Mouse (Mus musculus): Measurements from ENCODE around the gene Uap1. TPM values are rescaled to one million over a fixed set of nuclear protein-coding genes. Genes with fewer than 3 reads are reported as not detected.
A peak's percentile ranks its signal among the peaks of the same experiment; 100 is the strongest.

The Uap1 gene
- polyA plus RNA-seq, 1 experiment from 2014 or later, result 48.1 TPM

GRCm38 (mm10) chr1:170147651-170148448, 26.9 kb downstream of the Uap1 start:
- WGBS, result 87% methylated on average over 9 of the region's 9 CpGs
- H3K27me3 ChIP-seq (ENCODE audit: control insufficient read depth, insufficient read depth, low read length), result no peaks in the 10 kb centered on the region

GRCm38 (mm10) chr1:170145606-170146005, 29.2 kb downstream of the Uap1 start:
- H3K27ac ChIP-seq (ENCODE audit: low read length), result no peak overlapping the region
- no peak for ATAC-seq (ENCODE audit: insufficient number of reproducible peaks, insufficient read depth, low FRiP score, low read depth)

More at GRCm38 (mm10) chr1:170147651-170148448, 26.9 kb downstream of the Uap1 start:
- no peak overlapping the region for H3K4me3 ChIP-seq (ENCODE audit: low read depth, low read length)
- no peaks in the 10 kb centered on the region for H3K9me3 ChIP-seq (ENCODE audit: control insufficient read depth, low read depth, low read length)
- peaks cover 32% of the 10 kb centered on the region for H3K36me3 ChIP-seq (ENCODE audit: control insufficient read depth, insufficient read depth, low read length)
- H3K4me2 ChIP-seq (replicated peaks; ENCODE audit: low read depth, low read length), result no peak overlapping the region
- no peak for ATAC-seq (ENCODE audit: insufficient number of reproducible peaks, insufficient read depth, low FRiP score, low read depth)
- no peak overlapping the region for H3K27ac ChIP-seq (ENCODE audit: low read length)
- H3K9ac ChIP-seq (replicated peaks; ENCODE audit: low read depth, low read length), result no peak overlapping the region
- H3K4me1 ChIP-seq (ENCODE audit: control insufficient read depth, insufficient read depth, low read length), result no peaks in the 10 kb centered on the region

DNA sequence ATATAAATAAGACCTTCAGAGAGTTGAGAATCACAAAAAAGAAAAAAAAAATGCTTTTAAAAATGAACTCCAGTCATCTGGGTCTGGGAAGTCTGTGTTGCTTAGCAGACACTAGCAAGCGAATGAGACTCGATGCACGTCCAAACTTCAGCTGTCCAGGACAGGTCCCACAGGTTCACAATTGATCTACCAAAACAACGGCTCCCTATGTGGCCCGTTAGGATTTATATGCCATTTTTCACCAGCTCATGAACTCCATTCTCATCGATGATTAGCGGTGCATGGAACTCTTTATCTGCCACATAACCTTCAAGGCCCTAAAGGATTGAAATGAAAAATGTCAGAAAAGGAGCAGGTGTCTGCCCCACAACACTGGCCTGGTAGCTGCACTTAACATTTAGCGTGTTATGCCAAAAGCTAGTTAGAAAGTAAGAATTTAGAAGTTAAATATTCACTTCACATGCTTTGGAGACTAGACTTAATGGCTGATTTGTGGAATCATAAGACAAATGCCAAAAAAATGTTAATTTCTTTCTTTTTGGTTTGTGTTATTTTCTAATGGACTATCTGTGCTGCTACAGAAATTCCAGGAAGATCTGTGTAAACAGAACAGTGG, 32.4 kb downstream of the Uap1 start:
- H3K4me2 ChIP-seq (replicated peaks; ENCODE audit: low read depth, low read length), result no peak overlapping the region
- H3K27me3 ChIP-seq (ENCODE audit: control insufficient read depth, insufficient read depth, low read length), result no peaks in the 10 kb centered on the region
- no peak overlapping the region for H3K4me3 ChIP-seq (ENCODE audit: low read depth, low read length)
- 93% methylated on average over 8 of the region's 8 CpGs for WGBS
- H3K4me1 ChIP-seq (ENCODE audit: control insufficient read depth, insufficient read depth, low read length), result no peaks in the 10 kb centered on the region
- H3K27ac ChIP-seq (ENCODE audit: low read length), result no peak overlapping the region
- no peak for ATAC-seq (ENCODE audit: insufficient number of reproducible peaks, insufficient read depth, low FRiP score, low read depth)
- H3K9ac ChIP-seq (replicated peaks; ENCODE audit: low read depth, low read length), result no peak overlapping the region
- no peaks in the 10 kb centered on the region for H3K9me3 ChIP-seq (ENCODE audit: control insufficient read depth, low read depth, low read length)
- peaks cover 13% of the 10 kb centered on the region for H3K36me3 ChIP-seq (ENCODE audit: control insufficient read depth, insufficient read depth, low read length)

More at GRCm38 (mm10) chr1:170145606-170146005, 29.2 kb downstream of the Uap1 start:
- no peaks in the 10 kb centered on the region for H3K9me3 ChIP-seq (ENCODE audit: control insufficient read depth, low read depth, low read length)
- H3K4me3 ChIP-seq (ENCODE audit: low read depth, low read length), result no peak overlapping the region
- H3K36me3 ChIP-seq (ENCODE audit: control insufficient read depth, insufficient read depth, low read length), result peaks cover 30% of the 10 kb centered on the region
- 91% methylated on average over 4 of the region's 4 CpGs for WGBS
- H3K9ac ChIP-seq (replicated peaks; ENCODE audit: low read depth, low read length), result no peak overlapping the region
- H3K27me3 ChIP-seq (ENCODE audit: control insufficient read depth, insufficient read depth, low read length), result no peaks in the 10 kb centered on the region
- H3K4me2 ChIP-seq (replicated peaks; ENCODE audit: low read depth, low read length), result no peak overlapping the region
- no peaks in the 10 kb centered on the region for H3K4me1 ChIP-seq (ENCODE audit: control insufficient read depth, insufficient read depth, low read length)

GRCm38 (mm10) chr1:170141626-170142025, 33.1 kb downstream of the Uap1 start:
- no peak overlapping the region for H3K4me2 ChIP-seq (replicated peaks; ENCODE audit: low read depth, low read length)
- no peak for ATAC-seq (ENCODE audit: insufficient number of reproducible peaks, insufficient read depth, low FRiP score, low read depth)
- no peak overlapping the region for H3K4me3 ChIP-seq (ENCODE audit: low read depth, low read length)
- H3K4me1 ChIP-seq (ENCODE audit: control insufficient read depth, insufficient read depth, low read length), result no peaks in the 10 kb centered on the region
- 97% methylated on average over 5 of the region's 5 CpGs for WGBS
- no peak overlapping the region for H3K27ac ChIP-seq (ENCODE audit: low read length)
- H3K9me3 ChIP-seq (ENCODE audit: control insufficient read depth, low read depth, low read length), result no peaks in the 10 kb centered on the region
- H3K9ac ChIP-seq (replicated peaks; ENCODE audit: low read depth, low read length), result no peak overlapping the region
- no peaks in the 10 kb centered on the region for H3K27me3 ChIP-seq (ENCODE audit: control insufficient read depth, insufficient read depth, low read length)
- H3K36me3 ChIP-seq (ENCODE audit: control insufficient read depth, insufficient read depth, low read length), result peaks cover 13% of the 10 kb centered on the region

GRCm38 (mm10) chr1:170136351-170137009, 38.3 kb downstream of the Uap1 start:
- 18% methylated on average over 7 of the region's 7 CpGs for WGBS
- no peaks in the 10 kb centered on the region for H3K4me1 ChIP-seq (ENCODE audit: control insufficient read depth, insufficient read depth, low read length)
- no peak overlapping the region for H3K9ac ChIP-seq (replicated peaks; ENCODE audit: low read depth, low read length)
- no peak overlapping the region for H3K4me3 ChIP-seq (ENCODE audit: low read depth, low read length)
- H3K27me3 ChIP-seq (ENCODE audit: control insufficient read depth, insufficient read depth, low read length), result no peaks in the 10 kb centered on the region
- no peaks in the 10 kb centered on the region for H3K36me3 ChIP-seq (ENCODE audit: control insufficient read depth, insufficient read depth, low read length)
- no peak overlapping the region for H3K4me2 ChIP-seq (replicated peaks; ENCODE audit: low read depth, low read length)
- H3K27ac ChIP-seq (ENCODE audit: low read length), result no peak overlapping the region
- peak; percentile 72; the same call in 1 of the 2 replicates for ATAC-seq (ENCODE audit: insufficient number of reproducible peaks, insufficient read depth, low FRiP score, low read depth)
- no peaks in the 10 kb centered on the region for H3K9me3 ChIP-seq (ENCODE audit: control insufficient read depth, low read depth, low read length)

- no peak for ATAC-seq (ENCODE audit: insufficient number of reproducible peaks, insufficient read depth, low FRiP score, low read depth)
- Histone ChIP-seq H3K36me3 (ENCODE audit: control insufficient read depth, insufficient read depth, low read length) (no peaks in the 10 kb centered on the region), H3K4me2 (replicated peaks; ENCODE audit: low read depth, low read length) (no peak overlapping the region), H3K9ac (replicated peaks; ENCODE audit: low read depth, low read length) (no peak overlapping the region), H3K4me1 (ENCODE audit: control insufficient read depth, insufficient read depth, low read length) (no peaks in the 10 kb centered on the region), H3K4me3 (ENCODE audit: low read depth, low read length) (no peak overlapping the region), H3K9me3 (ENCODE audit: control insufficient read depth, low read depth, low read length) (no peaks in the 10 kb centered on the region), H3K27me3 (ENCODE audit: control insufficient read depth, insufficient read depth, low read length) (no peaks in the 10 kb centered on the region), H3K27ac (ENCODE audit: low read length) (no peak overlapping the region)
- WGBS, result 82% methylated on average over 8 of the region's 8 CpGs
Measured at GRCm38 (mm10) chr1:170134264-170134663, 40.5 kb downstream of the Uap1 start.

DNA sequence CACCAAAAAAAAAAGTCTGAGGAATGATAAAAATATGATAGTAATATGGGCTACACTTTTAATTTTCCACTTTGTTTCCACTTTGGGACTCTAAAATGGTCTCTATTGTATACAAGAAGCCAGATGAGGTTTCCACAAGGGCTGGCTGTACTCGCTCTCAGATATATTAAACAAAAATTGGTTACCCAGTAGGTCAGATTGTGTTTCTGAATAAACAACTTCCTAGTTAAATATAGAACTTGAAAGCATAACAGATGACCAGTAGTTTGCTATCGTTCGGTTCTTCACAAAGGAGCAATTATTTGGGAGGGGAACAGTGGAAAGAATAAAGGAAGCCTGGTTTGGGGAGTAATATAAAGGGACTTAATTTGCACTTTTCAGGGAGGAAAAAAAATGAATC, 43.8 kb downstream of the Uap1 start:
- Histone ChIP-seq H3K9me3 (ENCODE audit: control insufficient read depth, low read depth, low read length) (no peaks in the 10 kb centered on the region), H3K4me3 (ENCODE audit: low read depth, low read length) (no peak overlapping the region), H3K27me3 (ENCODE audit: control insufficient read depth, insufficient read depth, low read length) (no peaks in the 10 kb centered on the region), H3K9ac (replicated peaks; ENCODE audit: low read depth, low read length) (no peak overlapping the region), H3K27ac (ENCODE audit: low read length) (no peak overlapping the region), H3K4me2 (replicated peaks; ENCODE audit: low read depth, low read length) (no peak overlapping the region), H3K4me1 (ENCODE audit: control insufficient read depth, insufficient read depth, low read length) (no peaks in the 10 kb centered on the region), H3K36me3 (ENCODE audit: control insufficient read depth, insufficient read depth, low read length) (no peaks in the 10 kb centered on the region)
- WGBS, result 41% methylated on average over 3 of the region's 3 CpGs
- ATAC-seq (ENCODE audit: insufficient number of reproducible peaks, insufficient read depth, low FRiP score, low read depth), result no peak

DNA sequence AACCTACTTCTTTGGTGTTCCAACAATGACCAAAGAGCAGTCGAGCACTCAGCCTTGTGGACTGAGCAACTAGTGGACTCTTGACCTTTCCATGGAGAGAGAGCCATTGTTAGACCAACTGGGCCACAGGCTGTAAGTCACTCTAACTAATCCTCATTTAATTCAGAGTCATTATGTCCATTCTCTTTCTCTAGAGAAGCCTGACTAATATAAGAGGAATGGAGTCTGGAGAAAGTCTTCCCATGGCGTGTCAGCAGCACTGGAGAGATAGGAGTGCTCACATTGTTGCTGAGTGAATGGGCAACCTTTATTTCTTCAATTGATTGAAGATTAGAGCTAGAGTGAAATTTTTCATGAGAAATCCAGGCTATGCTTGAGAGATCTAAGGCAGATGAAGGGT, 50.1 kb downstream of the Uap1 start:
- no peak for ATAC-seq (ENCODE audit: insufficient number of reproducible peaks, insufficient read depth, low FRiP score, low read depth)
- 67% methylated on average over 2 of the region's 2 CpGs for WGBS

More for the DNA sequence above, 50.1 kb downstream of the Uap1 start:
- Histone ChIP-seq H3K9ac (replicated peaks; ENCODE audit: low read depth, low read length) (no peak overlapping the region), H3K4me2 (replicated peaks; ENCODE audit: low read depth, low read length) (no peak overlapping the region), H3K4me3 (ENCODE audit: low read depth, low read length) (no peak overlapping the region), H3K4me1 (ENCODE audit: control insufficient read depth, insufficient read depth, low read length) (no peaks in the 10 kb centered on the region), H3K36me3 (ENCODE audit: control insufficient read depth, insufficient read depth, low read length) (no peaks in the 10 kb centered on the region), H3K27me3 (ENCODE audit: control insufficient read depth, insufficient read depth, low read length) (no peaks in the 10 kb centered on the region), H3K27ac (ENCODE audit: low read length) (no peak overlapping the region), H3K9me3 (ENCODE audit: control insufficient read depth, low read depth, low read length) (no peaks in the 10 kb centered on the region)
